Mouse (Mus musculus) frontal cortex, adult (tissue): ENCODE data around the gene Ldb1.
"Not testable (repeated sequence)": the region's sequence is repeated elsewhere in the genome, so short reads cannot be mapped to it uniquely, and the experiment has no call there.

Experiments
- ATAC-seq: cut with Nextera tagmentation; 2 replicates; pipeline ENCODE4 v1.9.2; 2017; ENCODE audit warnings: mild to moderate bottlenecking, moderate library complexity, mixed read lengths; ENCODE audit not compliant: low TSS enrichment

The Ldb1 gene

DNA sequence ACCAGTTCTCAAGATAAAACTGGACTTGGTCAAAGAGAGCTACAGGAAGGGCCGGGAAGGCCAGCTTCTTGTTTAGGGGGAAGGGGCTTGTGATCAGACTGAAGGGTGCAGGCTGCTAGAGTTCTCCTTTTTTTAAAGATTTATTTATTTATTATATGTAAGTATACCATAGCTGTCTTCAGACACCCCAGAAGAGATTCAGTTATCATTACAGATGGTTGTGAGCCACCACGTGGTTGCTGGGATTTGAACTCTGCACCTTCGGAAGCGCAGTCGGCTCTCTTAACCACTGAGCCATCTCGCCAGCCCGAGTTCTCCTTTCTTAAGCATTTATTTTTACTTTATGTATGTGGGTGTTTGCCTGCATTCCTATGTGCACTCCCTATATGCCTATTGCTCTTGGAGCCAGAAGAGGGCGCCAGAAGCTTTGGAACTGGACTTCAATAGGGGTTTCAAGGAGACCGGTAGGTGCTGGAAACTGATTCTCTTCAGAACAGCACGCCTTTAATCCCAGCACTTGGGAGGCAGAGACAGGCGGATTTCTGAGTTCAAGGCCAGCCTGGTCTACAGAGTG lies 16.2 kb downstream of the Ldb1 start:
- no peak for ATAC-seq

DNA sequence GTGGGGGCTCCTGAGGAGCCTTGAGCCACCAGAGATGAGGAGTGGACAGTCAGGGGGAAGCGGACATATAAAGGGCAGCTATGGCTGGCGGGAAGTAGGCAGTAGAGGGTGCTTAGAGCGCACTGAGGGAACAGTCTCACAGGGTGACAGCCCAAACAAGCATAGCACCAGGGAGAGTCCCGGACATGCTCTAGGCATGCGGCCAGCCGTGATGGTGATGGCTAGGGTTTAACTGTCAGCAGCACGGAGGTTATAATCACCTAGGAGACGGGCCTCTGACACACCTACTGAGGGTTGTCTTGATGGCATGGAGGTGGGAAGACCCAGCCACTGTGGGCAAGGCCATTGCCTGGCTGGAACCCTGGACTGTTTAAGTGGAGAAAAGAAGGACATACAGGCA lies 18.4 kb downstream of the Ldb1 start:
- ATAC-seq = no peak

DNA sequence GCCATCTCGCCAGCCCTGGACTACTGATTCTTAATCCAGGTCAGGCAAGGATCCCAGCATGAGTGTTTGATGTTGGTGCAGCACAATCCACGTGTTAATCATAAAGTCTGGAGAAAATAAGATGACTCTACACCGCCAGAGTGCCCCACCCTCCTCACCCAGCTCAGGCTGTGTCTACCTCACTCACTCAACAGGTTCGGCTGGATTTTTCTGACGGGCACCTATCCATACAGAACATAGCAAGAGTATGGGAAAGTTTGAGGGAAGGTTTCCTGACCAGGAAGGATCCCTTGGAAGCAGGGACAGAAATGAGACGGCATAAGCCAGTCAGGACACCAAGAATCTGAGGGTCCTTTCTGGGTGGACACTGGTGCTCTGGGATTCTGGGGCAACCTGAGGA lies 20.1 kb downstream of the Ldb1 start:
- ATAC-seq = no peak

DNA sequence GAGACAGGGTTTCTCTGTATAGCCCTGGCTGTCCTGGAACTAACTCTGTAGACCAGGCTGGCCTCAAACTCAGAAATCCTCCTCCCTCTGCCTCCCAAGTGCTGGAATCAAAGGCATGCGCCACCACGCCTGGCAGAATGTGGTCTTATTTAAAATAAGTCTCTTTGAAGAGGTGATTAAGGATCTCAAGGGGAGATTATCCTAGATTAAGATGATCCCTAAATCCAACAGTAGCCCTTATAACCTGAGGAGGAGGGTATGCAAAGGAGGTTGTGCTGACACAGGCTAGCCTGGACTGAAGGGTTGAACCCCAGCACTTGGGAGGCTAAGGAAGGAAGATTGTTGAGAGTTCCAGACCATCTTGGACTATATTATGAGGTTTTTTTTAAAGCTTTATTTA lies 29.0 kb downstream of the Ldb1 start:
- ATAC-seq = no peak

DNA sequence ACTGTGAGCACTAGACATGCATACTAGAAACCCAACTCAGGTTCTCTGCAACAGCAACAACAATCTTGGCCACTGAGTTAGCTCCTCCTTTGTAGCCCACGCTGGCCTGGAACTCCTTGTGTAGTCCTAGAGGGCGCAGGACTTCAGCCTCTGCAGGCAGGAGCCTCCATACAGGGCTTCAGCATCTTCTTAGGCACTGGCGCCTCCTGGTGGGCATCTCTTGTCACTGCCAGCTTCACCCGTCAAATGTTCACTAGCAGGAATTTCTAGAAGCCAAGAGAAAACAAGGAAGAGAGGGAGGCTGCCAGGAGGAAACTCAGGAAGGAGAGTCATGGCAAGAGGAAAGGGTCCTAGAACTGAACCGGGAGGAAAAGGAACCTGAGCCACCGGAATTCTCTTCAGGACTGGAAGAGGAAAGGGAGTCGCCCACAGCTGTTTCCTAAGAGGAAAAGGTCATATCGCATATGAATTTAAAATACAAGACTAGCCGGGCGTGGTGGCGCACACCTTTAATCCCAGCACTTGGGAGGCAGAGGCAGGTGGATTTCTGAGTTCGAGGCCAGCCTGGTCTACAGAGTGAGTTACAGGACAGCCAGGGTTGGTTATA lies 30.3 kb downstream of the Ldb1 start:
- ATAC-seq = peak; percentile 85

DNA sequence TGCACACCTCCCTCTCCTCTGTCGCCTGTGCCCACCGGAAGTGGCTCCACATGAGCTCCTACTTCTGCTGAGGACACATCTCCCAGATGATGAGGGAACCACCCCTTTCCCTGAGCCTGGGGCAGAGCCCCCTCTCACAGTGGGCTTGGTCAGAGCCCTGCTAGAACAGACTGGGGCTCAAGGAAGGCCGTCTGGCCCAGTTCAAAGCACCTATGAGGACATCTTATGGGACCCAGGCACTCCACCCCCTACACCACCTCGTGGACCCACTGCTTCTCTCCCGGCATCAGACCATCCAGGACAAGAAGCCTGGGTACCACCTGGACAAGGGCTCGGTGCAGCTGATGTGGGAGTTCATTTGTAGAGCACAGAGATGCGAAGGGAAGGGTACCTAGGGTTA lies 39.3 kb downstream of the Ldb1 start:
- no peak for ATAC-seq

DNA sequence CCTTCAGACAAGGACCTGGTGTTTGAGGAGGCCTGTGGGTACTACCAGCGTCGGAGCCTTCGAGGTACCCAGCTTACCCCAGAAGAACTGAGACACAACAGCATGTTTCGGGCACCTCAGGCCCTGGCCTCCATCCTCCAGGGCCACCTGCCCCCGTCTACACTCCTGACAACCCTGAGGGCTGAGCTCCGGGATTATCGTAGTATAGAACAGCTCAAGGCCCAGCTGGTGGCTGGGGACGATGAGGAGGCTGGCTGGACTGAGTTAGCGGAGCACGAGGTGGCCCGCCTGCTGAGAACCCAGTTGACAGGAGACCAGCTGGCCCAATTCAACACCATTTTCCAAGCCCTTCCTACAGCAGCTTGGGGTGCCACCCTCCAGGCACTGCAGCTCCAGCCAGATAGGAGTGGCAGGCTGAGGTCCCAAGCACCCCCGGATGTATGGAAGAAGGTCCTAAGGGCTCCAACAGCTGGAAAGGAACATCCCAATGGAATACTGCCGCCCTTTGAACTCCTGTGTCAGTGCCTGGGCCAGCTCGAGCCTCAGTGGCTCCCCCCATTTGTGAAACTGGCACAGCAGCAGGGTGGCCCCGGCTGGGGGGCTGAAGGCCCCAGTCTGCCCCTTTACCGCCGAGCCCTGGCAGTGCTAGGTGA lies 40.1 kb downstream of the Ldb1 start:
- ATAC-seq = no peak

DNA sequence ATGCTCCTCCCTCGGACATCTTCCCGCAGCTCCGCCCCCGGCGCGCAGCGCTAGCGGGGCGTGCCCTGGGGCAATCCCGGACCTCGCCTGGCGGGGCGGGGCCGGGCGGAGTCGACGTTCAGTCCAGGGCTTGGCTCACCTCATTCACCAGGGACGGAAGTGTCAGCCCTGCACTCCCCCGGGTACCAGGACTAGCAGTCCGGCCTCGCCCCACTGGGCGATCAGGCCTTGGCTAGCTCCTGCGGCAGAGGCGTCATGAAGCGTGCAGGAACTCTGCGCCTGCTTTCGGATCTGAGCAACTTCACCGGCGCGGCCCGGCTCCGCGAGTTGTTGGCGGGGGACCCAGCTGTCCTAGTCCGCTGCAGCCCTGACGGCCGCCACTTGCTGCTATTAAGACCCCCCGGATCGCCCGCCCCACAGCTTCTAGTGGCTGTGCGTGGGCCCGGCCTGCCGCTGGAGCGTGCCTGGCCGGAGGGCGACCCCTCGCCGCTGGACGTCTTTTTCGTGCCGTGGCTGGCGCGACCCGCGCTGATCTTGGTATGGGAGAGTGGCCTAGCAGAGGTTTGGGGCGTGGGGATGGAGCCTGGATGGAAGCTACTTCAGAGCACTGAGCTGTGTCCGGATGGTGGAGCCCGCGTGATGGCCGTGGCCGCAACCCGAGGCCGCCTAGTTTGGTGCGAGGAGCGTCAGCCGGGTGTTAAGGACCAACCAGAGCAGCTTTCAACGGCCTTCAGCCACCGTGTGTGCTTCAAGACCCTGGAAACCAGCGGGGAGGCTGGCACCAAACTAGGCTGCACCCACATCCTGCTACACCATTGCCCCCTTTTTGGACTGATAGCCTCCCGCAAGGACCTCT lies 41.4 kb downstream of the Ldb1 start, which contains the start of gene Hps6:
TSS of gene Hps6 (plus strand) at position 138 of the 856 bp plus-strand sequence.
- peak; percentile 66 for ATAC-seq

DNA sequence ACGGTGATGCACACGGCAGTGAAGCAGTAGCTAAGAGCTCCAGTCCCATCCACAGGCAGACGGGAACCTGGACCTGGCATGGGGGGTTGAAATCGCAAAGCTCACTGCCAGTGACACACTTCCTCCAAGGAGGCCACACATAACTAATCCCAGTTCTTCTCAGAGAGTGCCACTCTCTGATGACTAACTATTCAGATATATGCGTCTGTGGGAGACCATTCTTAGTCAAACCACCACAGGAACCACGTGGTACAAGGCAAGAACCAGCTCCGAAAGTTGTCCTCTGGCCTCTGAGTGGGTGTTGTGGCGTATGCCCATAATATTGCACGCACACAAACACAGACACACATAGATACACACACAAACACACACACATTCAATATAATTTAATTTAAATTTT lies 42.7 kb downstream of the Ldb1 start:
- no peak for ATAC-seq

DNA sequence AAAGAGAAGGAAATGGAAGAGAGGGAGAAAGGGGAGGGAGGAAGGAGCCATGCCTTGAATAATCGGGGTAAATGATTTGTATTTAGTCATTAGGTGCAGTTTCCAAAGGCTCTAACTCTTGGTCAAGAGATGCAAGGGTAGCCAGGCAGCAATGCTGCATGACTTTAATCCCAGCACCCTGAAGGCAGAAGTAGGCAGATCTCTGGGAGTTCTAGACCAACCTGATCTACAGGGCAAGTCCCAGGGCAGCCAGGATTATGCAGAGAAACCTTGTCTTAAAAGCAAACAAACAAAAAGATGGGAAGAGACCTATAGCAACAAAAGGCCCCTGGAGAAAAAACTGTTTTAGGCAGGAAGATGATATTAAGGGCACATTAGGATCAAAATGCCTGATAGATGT lies 45.6 kb downstream of the Ldb1 start:
- no peak for ATAC-seq

DNA sequence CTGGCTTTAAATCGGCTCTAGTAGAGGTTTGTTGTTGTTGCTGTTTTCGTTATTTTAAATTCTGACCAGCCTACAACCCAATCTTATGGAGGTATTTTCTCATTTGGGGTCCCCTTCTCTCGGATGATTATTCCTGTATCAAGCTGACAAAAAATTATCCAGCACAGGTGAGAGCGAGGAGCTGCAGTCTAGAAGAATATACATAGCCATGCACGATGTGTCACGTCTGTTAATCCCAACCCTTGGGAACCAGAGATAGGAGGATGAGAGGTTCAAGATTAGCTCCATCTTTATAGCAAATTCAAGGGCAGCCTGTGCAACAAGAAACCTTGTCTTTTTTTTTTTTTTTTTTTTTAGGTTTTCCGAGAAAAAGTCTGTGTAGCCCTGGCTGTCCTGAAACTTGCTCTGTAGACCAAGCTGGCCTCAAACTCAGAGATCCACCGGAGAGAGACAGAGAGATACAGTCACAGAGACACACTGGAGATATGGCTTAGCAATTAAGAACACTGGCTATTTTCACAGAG lies 46.3 kb downstream of the Ldb1 start:
- peak; percentile 21; the same call in 1 of the 2 replicates for ATAC-seq

DNA sequence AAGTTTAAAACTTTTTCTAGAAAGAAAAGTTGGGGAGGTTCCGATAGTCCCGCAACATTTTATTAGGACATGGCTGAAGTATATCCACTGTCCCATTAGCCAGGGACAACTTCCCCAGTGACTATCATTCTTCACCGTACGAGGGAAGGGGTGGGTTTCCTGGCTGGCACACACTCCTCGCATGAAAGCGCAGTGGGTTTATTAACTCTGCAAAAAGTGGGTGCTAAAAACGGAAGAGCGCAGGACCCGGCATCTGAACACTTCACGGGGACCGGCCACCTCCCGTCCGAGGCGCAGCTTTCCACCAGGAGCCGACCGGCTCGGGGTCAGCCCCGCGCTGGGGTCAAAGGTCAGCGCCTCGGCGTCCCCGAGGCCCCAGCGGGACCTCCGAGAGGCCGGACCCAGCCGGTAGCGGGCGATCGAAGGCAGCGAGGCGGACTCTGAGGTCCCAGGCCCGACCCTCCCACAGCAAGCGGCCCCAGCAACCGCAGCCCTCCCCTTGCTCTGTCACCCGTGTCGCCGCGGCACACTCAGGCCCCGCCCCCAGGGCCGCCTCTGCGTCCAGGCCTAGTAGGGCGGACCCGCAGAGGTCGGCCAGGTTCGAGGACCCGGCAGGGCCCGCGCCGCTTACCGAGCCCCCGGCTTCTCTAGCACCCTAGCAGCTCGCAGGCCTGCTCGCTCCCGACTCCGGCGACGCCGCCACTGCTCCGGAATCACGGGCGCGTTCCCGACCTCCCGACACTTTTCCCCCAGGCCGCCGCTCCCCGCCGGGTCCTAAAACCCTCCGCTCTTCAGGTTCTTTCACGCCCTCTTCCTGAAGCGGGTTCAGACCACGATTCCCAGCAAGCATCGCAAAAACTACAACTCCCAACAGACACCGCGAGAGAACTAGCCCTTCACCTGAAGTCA lies 47.0 kb downstream of the Ldb1 start, which contains the start of gene Armh3:
TSS of gene Armh3 (minus strand) at position 704 of the 909 bp plus-strand sequence.
- ATAC-seq = peak; percentile 97

DNA sequence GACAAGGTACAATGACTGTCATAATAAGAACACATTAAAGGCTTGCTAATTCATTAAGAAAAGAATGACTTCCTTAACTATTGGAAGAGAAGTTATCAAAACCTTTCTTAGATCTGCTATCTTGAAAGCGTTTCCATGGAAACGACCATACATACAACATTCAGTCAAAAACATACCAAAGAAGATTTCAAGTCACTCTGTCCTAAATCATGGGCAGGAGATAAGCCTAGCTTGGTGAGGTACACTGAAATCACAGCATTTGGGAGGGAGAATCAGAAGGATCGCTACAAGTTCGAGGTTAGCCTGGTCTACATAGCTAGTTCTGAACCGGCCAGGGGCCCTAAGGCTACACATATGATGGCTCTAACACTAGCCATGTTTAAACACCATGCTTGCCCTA lies 47.6 kb downstream of the Ldb1 start:
- ATAC-seq = no peak

DNA sequence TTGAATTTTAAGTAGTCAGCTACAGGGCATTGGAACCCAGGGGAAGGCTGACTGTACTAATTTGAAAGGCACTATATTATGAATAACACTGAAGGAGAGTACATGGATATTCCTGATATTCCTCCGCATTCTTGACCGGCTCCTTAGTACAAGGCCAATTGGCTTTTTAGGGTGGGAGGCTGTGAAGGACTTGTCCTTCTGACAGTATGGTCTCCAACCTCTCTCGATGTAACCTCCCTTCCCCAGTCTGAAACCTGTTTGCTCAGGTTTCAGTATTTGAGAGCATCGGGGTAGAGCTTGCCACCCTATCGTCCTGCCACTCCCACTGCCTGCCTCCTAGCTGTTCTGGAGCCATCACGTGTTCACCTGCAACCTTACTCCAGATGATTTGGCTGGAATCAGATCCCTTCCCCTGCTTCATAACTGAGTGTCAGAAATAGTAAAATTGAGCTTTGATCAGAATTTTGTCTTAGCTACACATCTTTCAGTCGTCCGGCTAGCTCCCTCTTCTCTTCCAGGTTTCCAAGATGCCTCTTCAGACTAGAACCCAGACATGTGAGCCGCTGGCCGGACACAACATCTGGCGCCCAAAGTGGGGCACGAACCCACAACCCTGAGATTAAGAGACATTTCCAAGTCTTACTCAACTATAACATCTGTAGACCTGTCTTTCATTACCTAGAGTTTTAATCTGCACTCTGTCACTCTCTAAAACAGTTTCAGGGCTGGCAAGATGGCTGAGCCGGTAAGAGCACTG lies 50.9 kb downstream of the Ldb1 start:
- no peak for ATAC-seq

DNA sequence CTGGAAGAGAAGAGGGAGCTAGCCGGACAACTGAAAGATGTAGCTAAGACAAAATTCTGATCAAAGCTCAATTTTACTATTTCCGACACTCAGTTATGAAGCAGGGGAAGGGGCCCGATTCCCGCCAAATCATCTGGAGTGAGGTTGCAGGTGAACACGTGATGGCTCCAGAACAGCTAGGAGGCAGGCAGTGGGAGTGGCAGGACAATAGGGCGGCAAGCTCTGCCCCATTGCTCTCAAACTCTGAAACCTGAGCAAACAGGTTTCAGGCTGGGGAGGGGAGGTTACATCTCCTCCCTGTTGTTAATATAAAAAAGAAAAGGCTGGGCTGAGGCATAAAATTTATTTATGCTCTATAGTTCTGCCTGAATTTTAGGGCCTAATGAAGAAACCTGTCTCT lies 51.6 kb downstream of the Ldb1 start:
- not testable (repeated sequence) for ATAC-seq

DNA sequence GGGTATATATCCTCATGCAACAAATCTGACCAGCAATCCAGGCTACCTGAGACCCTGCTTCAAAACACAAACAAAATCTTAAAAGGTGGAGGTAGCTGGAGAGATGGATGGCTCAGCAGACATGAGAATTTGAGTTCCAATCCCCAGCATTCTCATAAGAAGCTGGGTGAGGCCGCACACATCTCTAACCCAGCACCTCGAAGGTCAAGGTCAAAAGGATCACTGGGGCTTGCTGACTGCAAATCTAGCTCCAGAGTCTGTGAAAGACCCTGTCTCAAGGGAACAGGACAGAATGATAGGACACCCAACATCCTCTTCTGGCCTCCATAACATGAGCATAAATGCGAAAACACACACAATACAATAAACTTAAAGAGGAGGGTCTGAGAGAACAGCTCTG lies 53.8 kb downstream of the Ldb1 start:
- no peak for ATAC-seq

DNA sequence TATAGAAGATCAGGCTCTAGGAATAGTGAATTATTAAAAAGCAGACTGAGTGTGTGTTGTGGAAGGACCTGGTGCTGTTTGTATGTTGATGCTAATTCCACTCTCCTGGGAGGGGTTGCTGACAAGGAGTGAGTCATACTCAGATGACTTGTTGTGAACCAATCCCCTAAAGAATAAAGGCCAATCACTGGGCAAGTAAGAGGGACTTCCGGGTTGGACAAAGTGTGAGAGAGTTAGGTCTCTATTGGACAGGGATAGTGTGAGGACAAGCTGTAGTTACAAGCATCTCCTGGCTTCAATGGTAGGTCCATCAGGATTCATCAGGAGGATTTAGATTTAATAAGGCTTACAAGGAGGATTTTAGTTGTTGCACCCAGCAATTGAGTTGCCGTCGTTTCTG lies 56.8 kb downstream of the Ldb1 start:
- ATAC-seq = no peak

DNA sequence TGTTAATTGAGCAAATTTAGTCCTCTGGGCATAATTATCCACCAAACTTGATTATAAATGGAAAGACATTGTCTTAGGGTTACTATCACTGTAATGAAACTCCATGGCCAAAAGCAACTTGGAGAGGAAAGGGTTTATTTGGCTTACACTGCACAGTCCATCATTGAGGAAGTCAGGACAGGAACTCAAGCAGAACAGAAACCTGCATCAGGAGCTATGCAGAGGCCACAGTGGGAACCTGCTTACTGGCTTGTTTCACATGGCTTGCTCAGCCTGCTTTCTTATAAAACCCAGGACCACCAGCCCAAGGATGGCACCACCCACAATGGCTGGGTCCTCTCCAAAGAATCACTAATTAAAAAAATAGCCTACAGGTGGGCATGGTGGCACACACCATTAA lies 60.6 kb downstream of the Ldb1 start:
- ATAC-seq = no peak
